Mouse (Mus musculus) embryonic facial prominence, embryonic 11.5 days (tissue): Measurements from ENCODE around the gene Cdk5rap3. TPM values are rescaled to one million over a fixed set of nuclear protein-coding genes. Genes with fewer than 3 reads are reported as not detected.

Experiments
- ATAC-seq: fragments of 200-750 bp; cut with Nextera tagmentation; replicated peaks from 2 replicates; pipeline ENCODE4 v1.8.0; 2017; ENCODE audit warnings: low read depth; ENCODE audit not compliant: insufficient number of reproducible peaks, low FRiP score, low TSS enrichment
- DNase-seq: peaks from one replicate; pipeline ENCODE4 v3.0.0-alpha.2; 2015; ENCODE audit warnings: low spot score
- H3K27ac ChIP-seq: fragments of 300-500 bp; sonication (generic); replicated peaks from 2 replicates; pipeline ENCODE4 v1.5.1; 2014; ENCODE audit warnings: mild to moderate bottlenecking, low read depth, low read length, control low read depth
- H3K27me3 ChIP-seq: fragments of 300-500 bp; sonication (generic); 2 replicates; pipeline ENCODE4 v1.6.1; 2014; ENCODE audit warnings: mild to moderate bottlenecking, low read length, moderate library complexity, mixed read lengths; ENCODE audit not compliant: control insufficient read depth, insufficient read depth
- H3K36me3 ChIP-seq: fragments of 300-500 bp; sonication (generic); replicated peaks from 2 replicates; pipeline ENCODE4 v1.6.1; 2014; ENCODE audit warnings: low read depth, mild to moderate bottlenecking, low read length, moderate library complexity, mixed read lengths; ENCODE audit not compliant: control insufficient read depth, insufficient read depth
- H3K4me1 ChIP-seq: fragments of 300-500 bp; sonication (generic); 2 replicates; pipeline ENCODE4 v1.6.1; 2014; ENCODE audit warnings: low read length, mixed read lengths; ENCODE audit not compliant: control insufficient read depth, insufficient read depth
- H3K4me2 ChIP-seq: fragments of 300-500 bp; sonication (generic); 2 replicates; pipeline ENCODE4 v1.6.1; 2014; ENCODE audit warnings: low read depth, mild to moderate bottlenecking, control low read depth, low read length, moderate library complexity
- H3K4me3 ChIP-seq: fragments of 300-500 bp; sonication (generic); 2 replicates; pipeline ENCODE4 v1.5.1; 2014; ENCODE audit warnings: low read depth, low read length, control low read depth
- H3K9ac ChIP-seq: fragments of 300-500 bp; sonication (generic); replicated peaks from 2 replicates; pipeline ENCODE4 v1.6.1; 2014; ENCODE audit warnings: mild to moderate bottlenecking, control low read depth, low read length
- H3K9me3 ChIP-seq: fragments of 300-500 bp; sonication (generic); replicated peaks from 2 replicates; pipeline ENCODE4 v1.6.1; 2016; ENCODE audit warnings: mild to moderate bottlenecking, low read length, inconsistent platforms, mixed read lengths; ENCODE audit not compliant: control insufficient read depth
- WGBS: fragments of 180-500 bp; shearing (Covaris S2); extraction: QIAGEN DNeasy Blood & Tissue Kit; methylation state at CpG from one replicate; pipeline ENCODE4 v1.1.7; 2014; 5-methylcytosine and 5-hydroxymethylcytosine counted together
- polyA plus RNA-seq: library from polyadenylated mRNA; unstranded; fragments of >200 nt; fragmentation: Nextera tagmentation; extraction: Ambion mirVana; gene quantifications from 2 replicates; pipeline ENCODE4 v1.2.1, GENCODE M21; 2014

Cdk5rap3 gene
- polyA plus RNA-seq = 76.0 and 76.2 TPM in 2 replicates

- WGBS = under 1% methylated on average over 55 of the region's 55 CpGs
- Histone ChIP-seq H3K4me3 (peak within 1 kb of the TSS; percentile 75), H3K9ac (peak within 1 kb of the TSS; percentile 78), H3K27ac (no peak within 1 kb of the TSS), H3K9me3 (no peaks in the 10 kb centered on the region), H3K4me2 (peak within 1 kb of the TSS; percentile 87), H3K36me3 (no peaks in the 10 kb centered on the region), H3K27me3 (no peaks in the 10 kb centered on the region), H3K4me1 (no peaks in the 10 kb centered on the region; the same call in 1 of the 2 replicates)
- peak; percentile 96 for ATAC-seq
- peak; percentile 100 for DNase-seq
Observed at GRCm38 (mm10) chr11:96916044-96916884, at the start of gene Cdk5rap3. TSS of gene Cdk5rap3 (minus strand) at chr11:96916496.

GRCm38 (mm10) chr11:96963580-96963979, 47.3 kb upstream of the Cdk5rap3 start:
- Histone ChIP-seq H3K27me3 (no peaks in the 10 kb centered on the region), H3K4me3 (no peak overlapping the region), H3K36me3 (peaks cover 10% of the 10 kb centered on the region), H3K27ac (no peak overlapping the region), H3K4me1 (no peaks in the 10 kb centered on the region), H3K9me3 (no peaks in the 10 kb centered on the region), H3K9ac (no peak overlapping the region), H3K4me2 (no peak overlapping the region)
- ATAC-seq = peak; percentile 51; the same call in 1 of the 2 replicates
- WGBS = 21% methylated on average over 8 of the region's 8 CpGs
- DNase-seq = peak; percentile 88

- DNase-seq (no peak), ATAC-seq (no peak)
- no peak overlapping the region for H3K27ac ChIP-seq
- no peaks in the 10 kb centered on the region for H3K9me3 ChIP-seq
- no peak overlapping the region for H3K4me2 ChIP-seq
- no peak overlapping the region for H3K9ac ChIP-seq
- H3K4me1 ChIP-seq = no peaks in the 10 kb centered on the region
- H3K27me3 ChIP-seq = no peaks in the 10 kb centered on the region
- no peak overlapping the region for H3K4me3 ChIP-seq
- 91% methylated on average over 10 of the region's 10 CpGs for WGBS
- peaks cover 23% of the 10 kb centered on the region for H3K36me3 ChIP-seq
Observed at GRCm38 (mm10) chr11:96957061-96957805, 40.9 kb upstream of the Cdk5rap3 start.

- Histone ChIP-seq H3K9ac (no peak overlapping the region), H3K9me3 (no peaks in the 10 kb centered on the region), H3K27ac (no peak overlapping the region), H3K4me2 (no peak overlapping the region), H3K27me3 (no peaks in the 10 kb centered on the region), H3K36me3 (peaks cover 22% of the 10 kb centered on the region), H3K4me1 (no peaks in the 10 kb centered on the region), H3K4me3 (no peak overlapping the region)
- WGBS = 59% methylated on average over 20 of the region's 20 CpGs
- peak; percentile 49 for DNase-seq
- no peak for ATAC-seq
Observed at GRCm38 (mm10) chr11:96956009-96956724, 39.9 kb upstream of the Cdk5rap3 start.

- no peak overlapping the region for H3K27ac ChIP-seq
- ATAC-seq (no peak), DNase-seq (no peak)
- H3K4me1 ChIP-seq = no peaks in the 10 kb centered on the region
- H3K27me3 ChIP-seq = no peaks in the 10 kb centered on the region
- peaks cover 14% of the 10 kb centered on the region for H3K36me3 ChIP-seq
- H3K4me2 ChIP-seq = no peak overlapping the region
- no peak overlapping the region for H3K9ac ChIP-seq
- no peaks in the 10 kb centered on the region for H3K9me3 ChIP-seq
- H3K4me3 ChIP-seq = no peak overlapping the region
- WGBS = 93% methylated on average over 4 of the region's 4 CpGs
Observed at GRCm38 (mm10) chr11:96955094-96955493, 38.8 kb upstream of the Cdk5rap3 start.

GRCm38 (mm10) chr11:96952896-96953295, 36.6 kb upstream of the Cdk5rap3 start:
- Histone ChIP-seq H3K4me3 (no peak overlapping the region), H3K27ac (no peak overlapping the region), H3K9ac (no peak overlapping the region), H3K4me1 (no peaks in the 10 kb centered on the region), H3K36me3 (peaks cover 13% of the 10 kb centered on the region), H3K27me3 (no peaks in the 10 kb centered on the region), H3K9me3 (no peaks in the 10 kb centered on the region), H3K4me2 (no peak overlapping the region)
- 78% methylated on average over 6 of the region's 6 CpGs for WGBS
- ATAC-seq (no peak), DNase-seq (no peak)

GRCm38 (mm10) chr11:96952426-96952825, 36.1 kb upstream of the Cdk5rap3 start:
- ATAC-seq (no peak), DNase-seq (no peak)
- no peak overlapping the region for H3K4me3 ChIP-seq
- whole genome bisulfite sequencing = 87% methylated on average over 10 of the region's 10 CpGs
- H3K4me1 ChIP-seq = no peaks in the 10 kb centered on the region
- no peak overlapping the region for H3K4me2 ChIP-seq
- no peaks in the 10 kb centered on the region for H3K9me3 ChIP-seq
- H3K9ac ChIP-seq = no peak overlapping the region
- no peak overlapping the region for H3K27ac ChIP-seq
- H3K27me3 ChIP-seq = no peaks in the 10 kb centered on the region
- peaks cover 13% of the 10 kb centered on the region for H3K36me3 ChIP-seq
